Mouse (Mus musculus) hindbrain, embryonic 13.5 days (tissue): ENCODE measurements around the gene Vav1. TPM values are rescaled to one million over a fixed set of nuclear protein-coding genes. Genes with fewer than 3 reads are reported as not detected.

Source experiments
- ATAC-seq: fragments of 200-750 bp; cut with Nextera tagmentation; 2 replicates; pipeline ENCODE4 v1.8.0; 2017; ENCODE audit warnings: moderate TSS enrichment; ENCODE audit not compliant: low FRiP score
- H3K27ac ChIP-seq: fragments of 300-500 bp; sonication (generic); 2 replicates; pipeline ENCODE4 v1.5.1; 2015; ENCODE audit warnings: inconsistent platforms, mild to moderate bottlenecking, moderate library complexity
- H3K27me3 ChIP-seq: fragments of 300-500 bp; sonication (generic); 2 replicates; pipeline ENCODE4 v1.6.1; 2015; ENCODE audit warnings: mild to moderate bottlenecking, inconsistent platforms
- H3K36me3 ChIP-seq: fragments of 300-500 bp; sonication (generic); 2 replicates; pipeline ENCODE4 v1.6.1; 2015; ENCODE audit warnings: mild to moderate bottlenecking, inconsistent platforms
- H3K4me1 ChIP-seq: fragments of 300-500 bp; sonication (generic); replicated peaks from 2 replicates; pipeline ENCODE4 v1.6.1; 2015; ENCODE audit warnings: inconsistent platforms
- H3K4me2 ChIP-seq: fragments of 300-500 bp; sonication (generic); 2 replicates; pipeline ENCODE4 v1.6.1; 2015; ENCODE audit warnings: inconsistent platforms, mild to moderate bottlenecking, moderate library complexity
- H3K4me3 ChIP-seq: fragments of 300-500 bp; sonication (generic); 2 replicates; pipeline ENCODE4 v1.5.1; 2015; ENCODE audit warnings: mild to moderate bottlenecking, inconsistent platforms
- H3K9ac ChIP-seq: fragments of 300-500 bp; sonication (generic); 2 replicates; pipeline ENCODE4 v1.6.1; 2015; ENCODE audit warnings: mild to moderate bottlenecking, inconsistent platforms
- H3K9me3 ChIP-seq: fragments of 300-500 bp; sonication (generic); 2 replicates; pipeline ENCODE4 v1.6.1; 2016; ENCODE audit warnings: inconsistent platforms
- WGBS: fragments of 180-500 bp; shearing (Covaris S2); methylation state at CpG from one replicate; pipeline ENCODE4 v1.1.7; 2015; 5-methylcytosine and 5-hydroxymethylcytosine counted together
- polyA plus RNA-seq: library from polyadenylated mRNA; unstranded; fragments of >200 nt; fragmentation: Nextera tagmentation; extraction: Ambion mirVana; gene quantifications from 2 replicates; pipeline ENCODE4 v1.2.1, GENCODE M21; 2015

The Vav1 gene
- polyA plus RNA-seq, 1 experiment from 2014 or later, result 2.2 TPM

DNA sequence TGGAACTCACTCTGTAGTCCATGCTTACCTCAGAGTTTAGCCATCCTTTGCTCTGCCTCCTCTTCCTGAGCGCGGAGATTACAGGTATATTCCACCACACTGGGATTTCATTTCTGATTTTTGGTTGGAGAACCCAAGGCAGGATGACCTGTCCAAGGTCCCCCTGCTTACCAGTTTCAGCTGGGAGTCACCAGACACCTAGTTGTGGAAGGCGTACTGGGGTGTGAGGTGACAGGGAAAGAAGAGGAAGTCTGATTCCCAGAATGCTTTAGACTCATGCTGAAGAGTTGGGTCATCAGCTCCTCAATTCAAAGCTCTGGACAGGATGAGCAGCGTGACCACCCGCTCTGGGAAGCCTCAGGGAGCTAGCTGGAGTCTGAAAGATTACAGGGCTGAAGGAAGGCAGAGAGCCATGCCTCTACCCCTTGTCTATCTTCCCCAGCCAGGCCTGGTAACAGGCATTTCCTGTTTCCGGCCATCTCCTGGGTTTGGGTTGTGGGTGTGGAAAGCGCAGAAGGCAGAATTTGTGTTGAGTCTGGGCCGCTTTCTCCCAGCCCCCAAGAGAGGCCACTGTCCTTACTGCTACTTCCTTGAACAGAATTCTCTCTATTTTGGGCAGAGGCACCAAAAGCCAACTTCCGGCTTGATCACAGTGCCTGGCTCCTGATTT, 11.2 kb downstream of the Vav1 start:
- no peaks in the 10 kb centered on the region for H3K9me3 ChIP-seq
- no peaks in the 10 kb centered on the region for H3K27me3 ChIP-seq
- 89% methylated on average over 9 of the region's 9 CpGs for WGBS
- no peak overlapping the region for H3K27ac ChIP-seq
- H3K4me2 ChIP-seq, result no peak overlapping the region
- H3K4me1 ChIP-seq, result no peaks in the 10 kb centered on the region
- no peak overlapping the region for H3K9ac ChIP-seq
- ATAC-seq, result no peak
- H3K4me3 ChIP-seq, result no peak overlapping the region
- H3K36me3 ChIP-seq, result no peaks in the 10 kb centered on the region

- no peak for ATAC-seq
- Histone ChIP-seq H3K27me3 (no peaks in the 10 kb centered on the region), H3K4me2 (no peak overlapping the region), H3K4me1 (no peaks in the 10 kb centered on the region), H3K27ac (no peak overlapping the region), H3K4me3 (no peak overlapping the region), H3K36me3 (no peaks in the 10 kb centered on the region), H3K9me3 (no peaks in the 10 kb centered on the region), H3K9ac (no peak overlapping the region)
- 90% methylated on average over 7 of the region's 7 CpGs for WGBS
These were observed 11.8 kb downstream of the Vav1 start for GRCm38 (mm10) chr17:57290671-57291055.

DNA sequence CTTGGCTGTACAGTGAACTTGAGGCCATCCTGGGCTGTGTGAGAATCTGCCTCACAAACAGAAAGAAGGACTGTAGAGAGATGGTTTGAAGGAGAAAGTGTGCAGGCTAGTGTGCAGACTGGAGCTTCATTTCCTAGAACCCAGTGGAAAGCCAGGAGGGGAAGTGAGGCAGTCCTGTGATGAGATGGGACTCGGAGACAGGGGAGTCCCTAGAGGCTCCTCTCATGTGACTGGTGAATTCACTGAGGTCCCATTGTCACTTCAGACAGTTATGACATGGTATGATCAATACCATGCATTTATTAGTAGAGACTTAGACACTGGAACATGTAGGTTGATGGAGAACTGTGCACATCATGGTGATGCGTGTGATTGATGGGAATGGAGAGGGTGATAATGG, 13.4 kb downstream of the Vav1 start:
- no peaks in the 10 kb centered on the region for H3K36me3 ChIP-seq
- no peaks in the 10 kb centered on the region for H3K9me3 ChIP-seq
- H3K9ac ChIP-seq, result no peak overlapping the region
- H3K4me2 ChIP-seq, result no peak overlapping the region
- ATAC-seq, result no peak
- H3K27ac ChIP-seq, result no peak overlapping the region
- H3K4me3 ChIP-seq, result no peak overlapping the region
- no peaks in the 10 kb centered on the region for H3K27me3 ChIP-seq
- 89% methylated on average over 2 of the region's 2 CpGs for WGBS
- no peaks in the 10 kb centered on the region for H3K4me1 ChIP-seq

DNA sequence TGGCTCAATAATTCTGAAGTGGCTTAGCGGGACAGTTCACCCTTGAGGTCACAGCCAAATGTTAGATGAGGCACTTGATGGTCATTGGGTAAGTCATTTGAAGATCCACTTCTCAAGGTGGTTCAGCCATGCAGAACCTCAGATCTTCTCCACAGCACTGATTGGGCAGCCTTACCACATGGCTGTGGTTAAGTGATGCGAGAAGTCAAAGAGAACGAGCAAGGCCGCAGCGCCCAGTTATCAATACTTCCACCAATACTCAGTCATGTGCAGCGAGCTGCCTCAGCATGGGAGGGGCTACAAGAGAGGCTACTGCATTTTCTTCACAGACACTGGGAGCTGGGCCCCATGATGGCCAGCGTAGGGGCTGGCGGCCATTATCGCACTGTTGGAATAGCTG, 14.1 kb downstream of the Vav1 start:
- no peak for ATAC-seq
- Histone ChIP-seq H3K9ac (no peak overlapping the region), H3K4me1 (no peaks in the 10 kb centered on the region), H3K9me3 (no peaks in the 10 kb centered on the region), H3K4me3 (no peak overlapping the region), H3K27ac (no peak overlapping the region), H3K4me2 (no peak overlapping the region), H3K27me3 (no peaks in the 10 kb centered on the region), H3K36me3 (no peaks in the 10 kb centered on the region)
- 91% methylated on average over 9 of the region's 9 CpGs for WGBS

DNA sequence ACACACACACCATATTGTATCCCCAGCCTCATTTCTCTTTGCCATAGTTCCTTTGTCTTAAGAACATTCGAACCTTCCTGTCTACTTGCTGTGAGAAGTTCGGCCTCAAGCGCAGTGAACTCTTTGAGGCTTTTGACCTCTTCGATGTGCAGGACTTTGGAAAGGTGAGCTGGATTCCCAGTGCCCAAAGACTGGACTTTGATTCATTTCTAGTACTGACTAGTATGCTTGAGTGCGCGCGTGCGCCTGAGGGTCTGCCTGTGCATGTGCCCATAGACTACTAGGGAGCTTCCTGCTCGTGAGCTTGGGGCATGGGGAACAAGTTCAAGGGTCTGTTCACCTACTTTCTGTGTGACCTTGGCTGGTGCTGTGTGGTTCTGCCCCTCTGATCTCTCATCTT, 17.0 kb downstream of the Vav1 start:
- Histone ChIP-seq H3K4me1 (no peaks in the 10 kb centered on the region), H3K4me2 (no peak overlapping the region), H3K36me3 (no peaks in the 10 kb centered on the region), H3K27ac (no peak overlapping the region), H3K9me3 (no peaks in the 10 kb centered on the region), H3K4me3 (no peak overlapping the region), H3K27me3 (no peaks in the 10 kb centered on the region), H3K9ac (no peak overlapping the region)
- WGBS, result 96% methylated on average over 9 of the region's 9 CpGs
- ATAC-seq, result no peak

DNA sequence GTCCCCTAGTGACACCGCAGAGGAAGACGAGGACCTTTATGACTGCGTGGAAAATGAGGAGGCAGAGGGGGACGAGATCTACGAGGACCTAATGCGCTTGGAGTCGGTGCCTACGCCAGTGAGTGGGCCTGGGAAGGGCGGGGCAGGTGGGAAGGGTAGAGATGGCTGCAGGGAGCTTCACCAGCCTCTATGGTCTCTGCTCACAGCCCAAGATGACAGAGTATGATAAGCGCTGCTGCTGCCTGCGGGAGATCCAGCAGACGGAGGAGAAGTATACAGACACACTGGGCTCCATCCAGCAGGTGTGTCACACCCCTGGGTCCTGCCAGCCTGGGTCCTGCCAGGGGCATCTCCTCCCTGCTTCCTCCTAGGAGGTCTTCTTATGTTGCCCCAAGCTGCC, 18.1 kb downstream of the Vav1 start:
- no peak overlapping the region for H3K27ac ChIP-seq
- no peaks in the 10 kb centered on the region for H3K9me3 ChIP-seq
- no peak overlapping the region for H3K4me2 ChIP-seq
- H3K4me1 ChIP-seq, result no peaks in the 10 kb centered on the region
- 86% methylated on average over 12 of the region's 12 CpGs for WGBS
- no peaks in the 10 kb centered on the region for H3K36me3 ChIP-seq
- H3K9ac ChIP-seq, result no peak overlapping the region
- no peak overlapping the region for H3K4me3 ChIP-seq
- no peaks in the 10 kb centered on the region for H3K27me3 ChIP-seq
- ATAC-seq, result no peak

DNA sequence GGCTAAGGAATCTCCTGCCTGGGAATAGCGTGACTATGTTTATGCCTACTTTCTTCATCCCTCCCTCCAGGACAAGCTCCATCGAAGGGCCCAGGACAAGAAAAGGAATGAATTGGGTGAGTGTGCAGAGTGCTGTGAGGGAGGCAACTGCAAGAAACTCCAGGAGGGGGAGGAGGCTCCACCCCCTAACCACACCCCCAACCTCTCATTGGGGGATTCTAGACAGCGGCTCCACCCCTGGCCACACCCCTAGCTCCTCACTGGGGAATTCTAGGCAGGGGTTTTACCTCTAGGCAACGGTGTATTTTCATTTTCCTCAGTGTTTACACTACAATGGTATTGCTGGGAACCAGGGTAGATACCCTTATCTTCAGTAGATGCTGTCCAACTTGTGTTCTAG, 26.7 kb downstream of the Vav1 start:
- no peaks in the 10 kb centered on the region for H3K27me3 ChIP-seq
- H3K9me3 ChIP-seq, result no peaks in the 10 kb centered on the region
- ATAC-seq, result no peak
- no peaks in the 10 kb centered on the region for H3K36me3 ChIP-seq
- no peak overlapping the region for H3K9ac ChIP-seq
- no peak overlapping the region for H3K4me2 ChIP-seq
- H3K4me1 ChIP-seq, result no peaks in the 10 kb centered on the region
- H3K4me3 ChIP-seq, result no peak overlapping the region
- no peak overlapping the region for H3K27ac ChIP-seq
- 66% methylated on average over 4 of the region's 4 CpGs for WGBS

DNA sequence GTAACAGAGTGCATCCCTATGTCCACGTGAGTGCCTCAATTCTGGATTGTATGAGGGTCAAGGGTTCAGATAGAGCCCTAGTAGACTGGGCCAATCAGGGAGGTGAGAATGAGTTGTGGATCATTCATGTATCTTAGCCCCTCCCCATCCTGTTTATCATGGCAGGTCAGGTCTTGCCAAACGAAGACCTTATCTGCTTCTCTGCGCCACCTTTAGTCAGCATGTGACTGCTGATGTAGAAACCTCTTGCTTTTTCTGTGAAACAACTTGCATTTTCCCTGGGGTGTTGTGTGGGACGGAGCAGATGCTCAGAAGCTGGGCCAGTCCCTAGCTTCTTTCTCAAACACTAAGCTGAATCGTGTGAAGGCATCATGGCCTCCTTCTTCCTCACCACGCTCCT, 28.2 kb downstream of the Vav1 start:
- 87% methylated on average over 6 of the region's 6 CpGs for WGBS
- no peak overlapping the region for H3K4me3 ChIP-seq
- no peak overlapping the region for H3K9ac ChIP-seq
- no peaks in the 10 kb centered on the region for H3K36me3 ChIP-seq
- no peak for ATAC-seq
- H3K4me2 ChIP-seq, result no peak overlapping the region
- no peaks in the 10 kb centered on the region for H3K9me3 ChIP-seq
- H3K4me1 ChIP-seq, result no peaks in the 10 kb centered on the region
- H3K27me3 ChIP-seq, result no peaks in the 10 kb centered on the region
- H3K27ac ChIP-seq, result no peak overlapping the region

DNA sequence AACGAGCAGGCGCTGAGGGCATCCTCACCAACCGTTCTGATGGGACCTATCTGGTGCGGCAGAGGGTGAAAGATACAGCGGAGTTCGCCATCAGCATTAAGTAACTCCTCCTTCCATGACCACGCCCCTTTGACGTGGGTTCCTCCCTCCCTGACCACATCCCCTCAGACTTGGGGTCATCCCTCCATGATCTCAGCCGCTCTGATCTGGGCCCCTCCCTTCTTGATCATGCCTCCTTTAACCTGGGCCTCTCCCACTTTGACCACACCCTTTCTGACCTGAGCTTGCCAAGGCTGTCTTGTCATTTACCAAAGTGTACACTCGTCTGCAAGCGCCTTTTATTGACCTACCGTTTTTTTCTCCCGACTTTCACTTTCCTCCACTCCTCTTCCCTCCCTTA, 32.9 kb downstream of the Vav1 start:
- no peak overlapping the region for H3K9ac ChIP-seq
- no peak overlapping the region for H3K4me2 ChIP-seq
- H3K36me3 ChIP-seq, result no peaks in the 10 kb centered on the region
- H3K27ac ChIP-seq, result no peak overlapping the region
- H3K4me1 ChIP-seq, result no peaks in the 10 kb centered on the region
- no peaks in the 10 kb centered on the region for H3K9me3 ChIP-seq
- ATAC-seq, result no peak
- no peaks in the 10 kb centered on the region for H3K27me3 ChIP-seq
- WGBS, result 39% methylated on average over 13 of the region's 13 CpGs
- H3K4me3 ChIP-seq, result no peak overlapping the region

DNA sequence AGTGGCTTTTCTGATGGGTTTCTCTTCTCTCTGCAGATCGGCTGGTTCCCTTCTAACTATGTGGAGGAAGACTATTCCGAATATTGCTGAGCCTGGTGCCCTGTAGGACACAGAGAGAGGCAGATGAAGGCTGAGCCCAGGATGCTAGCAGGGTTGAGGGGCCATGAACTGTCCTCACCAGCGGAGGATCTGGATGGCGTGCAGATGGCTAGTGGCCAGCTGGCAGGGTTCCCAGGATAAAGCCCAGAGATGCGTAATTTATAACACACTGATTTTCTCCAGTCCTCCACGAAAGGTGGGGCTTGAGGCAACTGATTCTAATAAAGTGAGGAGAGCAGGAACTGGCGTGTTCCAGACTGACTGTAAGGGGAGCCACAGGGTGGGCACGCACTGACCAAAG, 48.7 kb downstream of the Vav1 start:
- 0 out of 2 replicates have a peak, but pooled peaks have one; percentile 46 for ATAC-seq
- WGBS, result 80% methylated on average over 8 of the region's 8 CpGs
- no peaks in the 10 kb centered on the region for H3K27me3 ChIP-seq
- H3K27ac ChIP-seq, result no peak overlapping the region
- H3K4me2 ChIP-seq, result no peak overlapping the region
- no peaks in the 10 kb centered on the region for H3K9me3 ChIP-seq
- no peak overlapping the region for H3K9ac ChIP-seq
- H3K4me3 ChIP-seq, result no peak overlapping the region
- H3K4me1 ChIP-seq, result no peaks in the 10 kb centered on the region
- H3K36me3 ChIP-seq, result no peaks in the 10 kb centered on the region

GRCm38 (mm10) chr17:57328944-57329343, 50.0 kb downstream of the Vav1 start:
- H3K4me1 ChIP-seq, result no peaks in the 10 kb centered on the region
- no peak for ATAC-seq
- H3K27me3 ChIP-seq, result no peaks in the 10 kb centered on the region
- H3K36me3 ChIP-seq, result no peaks in the 10 kb centered on the region
- H3K4me3 ChIP-seq, result no peak overlapping the region
- no peak overlapping the region for H3K9ac ChIP-seq
- no peak overlapping the region for H3K4me2 ChIP-seq
- H3K9me3 ChIP-seq, result no peaks in the 10 kb centered on the region
- WGBS, result 40% methylated on average over 6 of the region's 6 CpGs
- no peak overlapping the region for H3K27ac ChIP-seq

GRCm38 (mm10) chr17:57330993-57331392, 52.1 kb downstream of the Vav1 start:
- no peaks in the 10 kb centered on the region for H3K9me3 ChIP-seq
- no peak for ATAC-seq
- H3K9ac ChIP-seq, result no peak overlapping the region
- 95% methylated on average over 8 of the region's 8 CpGs for WGBS
- H3K4me3 ChIP-seq, result no peak overlapping the region
- no peak overlapping the region for H3K27ac ChIP-seq
- no peaks in the 10 kb centered on the region for H3K4me1 ChIP-seq
- H3K27me3 ChIP-seq, result no peaks in the 10 kb centered on the region
- H3K36me3 ChIP-seq, result no peaks in the 10 kb centered on the region
- no peak overlapping the region for H3K4me2 ChIP-seq

DNA sequence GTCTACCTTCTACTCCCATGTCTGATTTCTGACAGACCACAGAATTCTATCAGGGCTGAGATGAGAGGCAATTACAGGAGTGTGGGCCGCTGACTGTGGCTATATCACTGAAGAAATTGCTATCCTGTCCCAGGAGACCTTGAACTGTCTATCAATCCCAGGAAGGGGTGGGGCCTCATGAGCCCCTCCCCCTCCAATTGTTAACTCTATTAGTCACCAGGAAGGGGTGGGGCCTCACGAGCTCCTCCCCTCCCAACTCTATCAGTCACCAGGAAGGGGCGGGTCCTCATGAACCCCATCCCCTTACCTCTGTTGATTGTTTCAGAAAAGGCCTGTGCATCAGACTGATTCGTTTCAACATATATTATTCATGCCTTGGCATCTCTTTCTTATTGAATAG, 53.3 kb downstream of the Vav1 start:
- WGBS, result 84% methylated on average over 4 of the region's 4 CpGs
- no peak overlapping the region for H3K4me3 ChIP-seq
- no peaks in the 10 kb centered on the region for H3K36me3 ChIP-seq

More for the DNA sequence above, 53.3 kb downstream of the Vav1 start:
- no peak for ATAC-seq
- H3K4me1 ChIP-seq, result no peaks in the 10 kb centered on the region
- no peak overlapping the region for H3K27ac ChIP-seq
- no peak overlapping the region for H3K9ac ChIP-seq
- H3K27me3 ChIP-seq, result no peaks in the 10 kb centered on the region
- no peak overlapping the region for H3K4me2 ChIP-seq
- no peaks in the 10 kb centered on the region for H3K9me3 ChIP-seq
